Mouse (Mus musculus) midbrain, embryonic 14.5 days (tissue): ENCODE results near the gene Hist1h2ae. TPM values are rescaled to one million over a fixed set of nuclear protein-coding genes. Genes with fewer than 3 reads are reported as not detected.
"Not testable (repeated sequence)": the region's sequence is repeated elsewhere in the genome, so short reads cannot be mapped to it uniquely, and the experiment has no call there.

Experiments used
- ATAC-seq: fragments of 200-750 bp; cut with Nextera tagmentation; 2 replicates; pipeline ENCODE4 v1.8.0; 2017; ENCODE audit warnings: moderate number of reproducible peaks, moderate library complexity; ENCODE audit not compliant: low FRiP score, low TSS enrichment
- DNase-seq: peaks from one replicate; pipeline ENCODE4 v3.0.0-alpha.2; 2015
- H3K27ac ChIP-seq: fragments of 300-500 bp; sonication (generic); replicated peaks from 2 replicates; pipeline ENCODE4 v1.5.1; 2014; ENCODE audit warnings: mild to moderate bottlenecking, low read depth, low read length, moderate library complexity
- H3K27me3 ChIP-seq: fragments of 300-500 bp; sonication (generic); 2 replicates; pipeline ENCODE4 v1.6.1; 2014; ENCODE audit warnings: low read length, control low read depth, mixed read lengths; ENCODE audit not compliant: control insufficient read depth, insufficient read depth
- H3K36me3 ChIP-seq: fragments of 300-500 bp; sonication (generic); 2 replicates; pipeline ENCODE4 v1.6.1; 2014; ENCODE audit warnings: low read length, control low read depth; ENCODE audit not compliant: control insufficient read depth, insufficient read depth
- H3K4me1 ChIP-seq: fragments of 300-500 bp; sonication (generic); 2 replicates; pipeline ENCODE4 v1.6.1; 2014; ENCODE audit warnings: mild to moderate bottlenecking, antibody characterized with exemption, low read length, control low read depth; ENCODE audit not compliant: control insufficient read depth, insufficient read depth
- H3K4me2 ChIP-seq: fragments of 300-500 bp; sonication (generic); 2 replicates; pipeline ENCODE4 v1.6.1; 2014; ENCODE audit warnings: mild to moderate bottlenecking, low read length, moderate library complexity
- H3K4me3 ChIP-seq: fragments of 300-500 bp; sonication (generic); replicated peaks from 2 replicates; pipeline ENCODE4 v1.5.1; 2014; ENCODE audit warnings: low read depth, low read length
- H3K9ac ChIP-seq: fragments of 300-500 bp; sonication (generic); replicated peaks from 2 replicates; pipeline ENCODE4 v1.6.1; 2014; ENCODE audit warnings: mild to moderate bottlenecking, low read length, moderate library complexity
- H3K9me3 ChIP-seq: fragments of 300-500 bp; sonication (generic); 2 replicates; pipeline ENCODE4 v1.6.1; 2016; ENCODE audit warnings: low read length, control low read depth, mixed read lengths; ENCODE audit not compliant: control insufficient read depth
- WGBS: fragments of 180-500 bp; shearing (Covaris S2); extraction: QIAGEN DNeasy Blood & Tissue Kit; methylation state at CpG from one replicate; pipeline ENCODE4 v1.1.7; 2014; 5-methylcytosine and 5-hydroxymethylcytosine counted together
- polyA plus RNA-seq: library from polyadenylated mRNA; unstranded; fragments of >200 nt; fragmentation: Nextera tagmentation; extraction: Ambion mirVana; gene quantifications from 2 replicates; pipeline ENCODE4 v1.2.1, GENCODE M21; 2014

Gene Hist1h2ae
- polyA plus RNA-seq, 1 experiment from 2014 or later: 34.0 TPM

GRCm38 (mm10) chr13:23586099-23586939 lies 15.3 kb upstream of the Hist1h2ae start:
- no peaks in the 10 kb centered on the region for H3K36me3 ChIP-seq

GRCm38 (mm10) chr13:23585442-23586098 lies 14.6 kb upstream of the Hist1h2ae start:
- H3K9me3 ChIP-seq, H3K27me3 ChIP-seq, H3K36me3 ChIP-seq: not testable (repeated sequence)
- H3K4me2 ChIP-seq: peak overlapping the region; percentile 90
- peak overlapping the region; percentile 51 for H3K4me3 ChIP-seq
- H3K9ac ChIP-seq: peak overlapping the region; percentile 60
- H3K4me1 ChIP-seq: peaks cover 16% of the 10 kb centered on the region
- peak; percentile 91 for DNase-seq
- WGBS: under 1% methylated on average over 31 of the region's 36 CpGs
- peak; percentile 90 for ATAC-seq
- H3K27ac ChIP-seq: peak overlapping the region; percentile 94

More at GRCm38 (mm10) chr13:23586099-23586939, 15.3 kb upstream of the Hist1h2ae start:
- Histone ChIP-seq H3K4me2 (peak overlapping the region; percentile 90), H3K4me1 (peaks cover 16% of the 10 kb centered on the region), H3K9ac (no peak overlapping the region; the same call in 1 of the 2 replicates), H3K27ac (peak overlapping the region; percentile 23; the same call in 1 of the 2 replicates), H3K4me3 (peak overlapping the region; percentile 51), H3K27me3 (no peaks in the 10 kb centered on the region), H3K9me3 (no peaks in the 10 kb centered on the region)
- DNase-seq (peak; percentile 34), ATAC-seq (no peak)
- WGBS: under 1% methylated on average over 22 of the region's 22 CpGs

- under 1% methylated on average over 21 of the region's 21 CpGs for WGBS
- Histone ChIP-seq H3K27ac (peak overlapping the region; percentile 94), H3K9me3 (no peaks in the 10 kb centered on the region), H3K9ac (peak overlapping the region; percentile 60), H3K4me2 (peak overlapping the region; percentile 90), H3K27me3 (no peaks in the 10 kb centered on the region), H3K4me3 (peak overlapping the region; percentile 51), H3K36me3 (no peaks in the 10 kb centered on the region), H3K4me1 (peaks cover 16% of the 10 kb centered on the region)
- peak; percentile 84 for DNase-seq
- no peak for ATAC-seq
Measured at GRCm38 (mm10) chr13:23585029-23585441, 14.0 kb upstream of the Hist1h2ae start.

GRCm38 (mm10) chr13:23584331-23584730 lies 13.3 kb upstream of the Hist1h2ae start:
- H3K4me1 ChIP-seq: peaks cover 16% of the 10 kb centered on the region
- H3K27ac ChIP-seq: peak overlapping the region; percentile 94
- H3K9ac ChIP-seq: peak overlapping the region; percentile 60
- H3K27me3 ChIP-seq: no peaks in the 10 kb centered on the region
- DNase-seq (no peak), ATAC-seq (no peak)
- no peaks in the 10 kb centered on the region for H3K9me3 ChIP-seq
- H3K4me3 ChIP-seq: peak overlapping the region; percentile 51
- no peaks in the 10 kb centered on the region for H3K36me3 ChIP-seq
- peak overlapping the region; percentile 90 for H3K4me2 ChIP-seq

GRCm38 (mm10) chr13:23583387-23584068 lies 12.5 kb upstream of the Hist1h2ae start:
- Histone ChIP-seq H3K9me3 (no peaks in the 10 kb centered on the region), H3K27ac (no peak overlapping the region), H3K9ac (no peak overlapping the region), H3K4me3 (no peak overlapping the region), H3K36me3 (no peaks in the 10 kb centered on the region), H3K4me1 (peaks cover 16% of the 10 kb centered on the region), H3K27me3 (no peaks in the 10 kb centered on the region), H3K4me2 (0 out of 2 replicates have a peak overlapping the region, but pooled peaks have one; percentile 15)
- ATAC-seq (no peak), DNase-seq (no peak)

- Histone ChIP-seq H3K27me3 (no peaks in the 10 kb centered on the region), H3K4me1 (peaks cover 16% of the 10 kb centered on the region), H3K9ac (peak overlapping the region; percentile 47), H3K4me2 (peak overlapping the region; percentile 74), H3K36me3 (no peaks in the 10 kb centered on the region), H3K9me3 (no peaks in the 10 kb centered on the region), H3K27ac (peak overlapping the region; percentile 78), H3K4me3 (peak overlapping the region; percentile 39)
- DNase-seq (no peak), ATAC-seq (no peak)
- WGBS: 7% methylated on average over 6 of the region's 6 CpGs
Measured at GRCm38 (mm10) chr13:23582219-23583056, 11.4 kb upstream of the Hist1h2ae start.

GRCm38 (mm10) chr13:23581408-23582218 lies 10.6 kb upstream of the Hist1h2ae start, which contains the start of gene Hist1h4d:
Hist1h4d (plus strand) TSS chr13:23581598.
- DNase-seq (peak; percentile 98), ATAC-seq (peak; percentile 91)
- peak within 1 kb of the TSS; percentile 74 for H3K4me2 ChIP-seq
- H3K9ac ChIP-seq: peak within 1 kb of the TSS; percentile 47
- no peaks in the 10 kb centered on the region for H3K9me3 ChIP-seq
- peak within 1 kb of the TSS; percentile 39 for H3K4me3 ChIP-seq
- H3K4me1 ChIP-seq: peaks cover 23% of the 10 kb centered on the region
- no peaks in the 10 kb centered on the region for H3K27me3 ChIP-seq
- WGBS: under 1% methylated on average over 43 of the region's 43 CpGs
- H3K36me3 ChIP-seq: no peaks in the 10 kb centered on the region
- peak within 1 kb of the TSS; percentile 78 for H3K27ac ChIP-seq
